Mouse (Mus musculus): ENCODE results near the gene E130208F15Rik.

DNA sequence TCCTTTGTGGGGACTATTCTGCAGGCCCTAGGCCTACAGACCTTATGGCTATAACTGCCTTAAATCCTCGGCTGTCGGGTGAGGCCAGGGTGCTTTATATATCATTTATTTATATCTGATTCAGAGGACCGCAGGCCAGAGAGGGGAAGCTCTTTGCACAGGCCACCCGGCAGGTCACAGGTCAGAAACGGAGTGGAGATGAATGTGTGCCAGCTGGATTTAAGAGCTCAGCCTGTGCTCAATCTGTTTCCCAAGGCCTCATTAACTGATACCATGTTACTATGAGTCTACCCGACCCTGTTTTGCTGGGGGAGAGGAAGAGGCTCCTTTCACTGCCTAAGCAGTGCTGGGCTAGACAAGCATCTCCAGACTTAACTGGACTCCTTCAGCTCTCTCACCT lies 47.2 kb upstream of the E130208F15Rik start:
- TF ChIP-seq CTCF (IDR thresholded peaks at IDR 0.05; ENCODE audit: insufficient read depth, low read depth, low read length), result no peak
- TF ChIP-seq POLR2A (IDR thresholded peaks at IDR 0.05; ENCODE audit: insufficient read depth, low read depth, low read length), result no peak

Data from olfactory bulb, adult 2 months (tissue).